1 mouse cellular context compared by ENCODE assay signal in genomic region chr2:74736688-74737577, GRCm38 (mm10).
TF ChIP-seq lines count a peak whose summit lies in the region.

No protein-coding gene starts in this region.

TF ChIP-seq in CH12.LX, 34 proteins besides CTCF, POLR2A, EP300 and RAD21:
- no peak for TF ChIP-seq KAT2A (IDR thresholded peaks at IDR 0.05; ENCODE audit: insufficient replicate concordance, low read length)
- TF ChIP-seq ELF1 (IDR thresholded peaks at IDR 0.05; ENCODE audit: low read depth, low read length): no peak
- TF ChIP-seq MYC (IDR thresholded peaks at IDR 0.05; ENCODE audit: low read depth, low read length): no peak
- no peak for TF ChIP-seq TCF12 (IDR thresholded peaks at IDR 0.05; ENCODE audit: low read depth, low read length)
- TF ChIP-seq TBP (conservative IDR thresholded peaks at IDR 0.05; ENCODE audit: low read depth, low read length): no peak
- no peak for TF ChIP-seq NELFE (IDR thresholded peaks at IDR 0.05; ENCODE audit: low read depth, low read length)
- no peak for TF ChIP-seq ETS1 (conservative IDR thresholded peaks at IDR 0.05; ENCODE audit: low read depth, low read length)
- no peak for TF ChIP-seq JUND (conservative IDR thresholded peaks at IDR 0.05; ENCODE audit: low read depth, low read length)
- TF ChIP-seq E2F4 (IDR thresholded peaks at IDR 0.05; ENCODE audit: insufficient replicate concordance, low read depth, low read length): no peak
- no peak for TF ChIP-seq CHD2 (IDR thresholded peaks at IDR 0.05; ENCODE audit: low read length)
- TF ChIP-seq MAFK (IDR thresholded peaks at IDR 0.05; ENCODE audit: insufficient replicate concordance, low read length): no peak
- TF ChIP-seq USF1 (IDR thresholded peaks at IDR 0.05; ENCODE audit: low read depth, low read length): no peak
- TF ChIP-seq CHD1 (IDR thresholded peaks at IDR 0.05; ENCODE audit: low read depth, low read length): no peak
- no peak for TF ChIP-seq PAX5 (IDR thresholded peaks at IDR 0.05; ENCODE audit: low read length)
- TF ChIP-seq JUN (IDR thresholded peaks at IDR 0.05; ENCODE audit: insufficient read depth, low read depth, low read length): no peak
- TF ChIP-seq ZNF384 (IDR thresholded peaks at IDR 0.05; ENCODE audit: low read depth, low read length): no peak
